Mouse (Mus musculus): Measurements from ENCODE around the gene Lclat1.
A peak's percentile ranks its signal among the peaks of the same experiment; 100 is the strongest.

Lclat1 gene

DNA sequence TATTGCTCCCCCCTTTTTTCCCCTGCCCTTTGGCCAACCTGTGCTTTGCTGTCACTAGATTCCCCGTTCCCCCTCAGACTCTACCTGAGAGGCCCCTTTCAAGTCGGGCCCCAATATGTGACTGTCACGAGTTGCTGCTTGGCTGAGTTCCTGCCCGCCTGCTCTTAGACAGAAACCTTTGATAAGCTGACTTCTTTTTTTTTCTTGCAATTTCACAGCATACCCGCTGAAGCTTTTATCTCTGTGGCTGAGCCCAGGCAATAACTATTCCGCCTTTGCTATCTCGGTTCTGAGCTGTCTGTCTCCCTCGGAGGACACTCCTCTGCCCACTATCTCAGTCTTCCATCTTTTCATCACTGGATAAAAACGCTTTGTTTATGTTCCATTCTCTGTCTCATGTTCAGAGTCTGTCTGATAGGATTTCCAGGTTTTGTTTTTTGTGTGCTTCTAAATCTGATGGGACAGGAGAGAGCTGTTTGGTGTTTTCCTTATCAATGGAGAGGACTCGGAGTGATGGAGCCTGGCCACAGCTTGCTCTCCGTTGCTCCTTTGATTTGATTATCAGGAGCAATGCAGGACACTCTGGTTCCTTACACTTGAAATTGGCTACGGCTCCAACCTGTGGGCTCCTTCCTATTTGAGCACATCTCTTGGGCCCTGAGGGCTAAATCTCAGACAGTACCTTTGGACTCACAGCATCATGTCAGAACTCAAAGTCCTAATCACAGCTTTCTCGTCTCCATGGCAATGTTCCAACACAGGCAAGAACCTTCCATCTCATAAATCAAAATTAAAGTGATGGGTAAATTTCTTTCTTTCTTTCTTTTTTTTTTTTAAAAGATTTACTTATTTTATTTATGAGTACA lies 20.5 kb upstream of the Lclat1 start:
- DNase-seq (ENCODE audit: low read depth, low spot score) = no peak

GRCm38 (mm10) chr17:73091368-73091767 lies 16.4 kb upstream of the Lclat1 start:
- peak; percentile 53 for DNase-seq (ENCODE audit: low read depth, low spot score)

DNA sequence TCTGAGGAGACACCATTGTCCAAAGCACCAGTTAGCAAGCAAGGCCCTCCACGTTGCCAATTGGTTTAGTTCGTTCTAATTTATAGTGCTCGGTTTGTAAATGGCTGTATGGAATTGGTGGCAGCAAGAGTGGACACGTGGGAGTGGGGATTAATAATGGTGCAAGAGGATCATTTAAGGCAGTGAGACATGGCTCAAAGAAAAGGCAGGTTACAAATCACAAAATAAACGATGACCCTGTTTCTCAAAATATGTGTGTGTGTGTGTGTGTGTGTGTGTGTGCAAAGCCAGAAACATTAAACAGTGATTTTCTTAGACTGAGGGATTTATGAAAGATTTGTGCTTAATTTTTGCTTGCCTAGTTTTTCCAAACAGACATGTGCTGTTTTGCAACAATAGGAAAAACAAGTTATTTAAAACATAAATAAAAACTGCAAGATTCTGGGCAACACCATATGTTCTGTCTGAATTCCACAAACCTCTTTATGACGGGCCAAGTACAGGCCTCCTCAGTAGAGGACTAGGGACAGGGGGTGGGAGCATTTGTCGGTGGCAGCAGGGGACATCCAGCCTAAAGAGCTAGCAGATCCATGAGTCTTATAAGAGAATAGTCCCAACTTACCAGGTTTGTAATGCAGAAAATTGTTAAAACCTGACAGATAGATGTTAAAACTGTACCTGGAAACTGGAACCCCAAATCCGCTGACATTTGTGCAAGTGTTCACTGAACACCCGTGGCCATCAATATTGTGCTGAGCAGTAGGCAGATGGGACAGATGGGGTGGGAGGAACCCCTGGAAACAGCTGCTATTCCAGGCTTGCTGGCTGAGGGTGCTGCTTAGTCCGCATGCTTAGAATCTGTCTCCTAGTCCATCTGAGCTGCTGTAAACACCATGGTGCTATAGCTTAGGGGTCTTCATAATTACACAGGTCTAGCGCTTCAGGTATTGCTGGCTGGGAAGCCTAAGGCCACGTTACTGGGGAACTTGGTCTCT lies 15.4 kb upstream of the Lclat1 start:
- no peak for DNase-seq (ENCODE audit: low read depth, low spot score)

DNA sequence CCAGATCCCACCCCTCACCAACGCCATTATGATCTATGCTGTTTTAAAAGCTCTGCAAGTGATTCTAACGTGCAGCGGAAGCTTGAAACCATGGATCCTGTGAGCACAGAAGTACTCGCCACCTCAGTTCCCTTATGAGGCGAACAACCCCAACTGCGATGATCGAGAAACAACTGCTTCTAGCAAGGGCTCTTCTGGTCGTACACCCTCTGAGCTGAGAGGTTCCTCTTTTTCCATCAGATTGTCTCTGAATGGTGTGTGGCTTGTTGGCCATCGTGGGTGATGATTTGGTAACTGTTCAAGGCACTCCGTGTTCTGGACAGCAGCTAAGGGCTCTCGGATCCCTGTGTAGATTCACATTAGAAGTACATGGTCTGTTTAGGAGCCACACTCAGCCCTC lies 12.7 kb upstream of the Lclat1 start:
- no peak for DNase-seq (ENCODE audit: low read depth, low spot score)

DNA sequence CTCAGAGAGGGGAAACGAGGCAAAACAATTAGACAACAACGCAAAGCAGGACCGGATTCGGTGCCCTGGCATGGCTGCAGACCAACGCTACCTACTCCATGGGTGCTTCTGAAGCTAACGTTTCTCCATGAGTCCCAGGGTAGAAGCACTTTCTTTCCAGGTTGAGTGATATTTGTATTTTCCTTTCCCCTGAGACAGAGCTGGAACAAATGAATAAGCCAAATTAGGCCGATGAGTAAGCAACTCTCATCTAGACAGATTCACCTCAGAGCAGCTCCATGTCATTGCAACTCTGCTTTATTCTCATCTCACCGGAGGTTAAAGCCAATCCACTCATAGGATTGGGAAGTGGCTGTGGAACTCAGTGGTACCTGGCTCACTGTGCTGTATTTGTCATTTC lies 12.2 kb upstream of the Lclat1 start:
- no peak for DNase-seq (ENCODE audit: low read depth, low spot score)

DNA sequence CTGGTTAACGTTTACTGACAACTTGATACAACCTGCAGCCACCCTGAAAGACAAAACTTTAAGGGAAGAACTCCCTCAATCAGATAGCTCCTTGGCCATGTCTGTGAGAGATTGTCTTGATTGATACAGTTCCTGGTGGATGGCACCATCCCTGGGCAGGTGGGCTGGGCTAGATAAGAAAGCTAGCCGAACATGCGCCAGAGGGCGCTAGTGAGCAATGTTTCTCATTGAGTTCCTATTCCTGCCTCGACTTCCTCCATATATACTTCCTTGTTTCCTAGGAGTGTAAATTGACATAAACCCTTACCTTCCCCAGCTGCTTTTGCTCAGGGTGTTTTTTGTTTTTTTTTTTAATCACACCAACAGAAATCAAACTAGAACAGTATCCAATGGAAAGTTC lies 11.3 kb upstream of the Lclat1 start:
- DNase-seq (ENCODE audit: low read depth, low spot score) = peak; percentile 76

- DNase-seq (ENCODE audit: low read depth, low spot score) = no peak
Observed at GRCm38 (mm10) chr17:73098636-73099035, 9.1 kb upstream of the Lclat1 start.

- no peak for DNase-seq (ENCODE audit: low read depth, low spot score)
Observed at GRCm38 (mm10) chr17:73100396-73100795, 7.4 kb upstream of the Lclat1 start.

- peak; percentile 28 for DNase-seq (ENCODE audit: low read depth, low spot score)
Observed at GRCm38 (mm10) chr17:73102538-73102937, 5.2 kb upstream of the Lclat1 start.

GRCm38 (mm10) chr17:73108170-73108887 lies 544 bp downstream of the Lclat1 start:
- DNase-seq (ENCODE audit: low read depth, low spot score) = peak; percentile 12

DNA sequence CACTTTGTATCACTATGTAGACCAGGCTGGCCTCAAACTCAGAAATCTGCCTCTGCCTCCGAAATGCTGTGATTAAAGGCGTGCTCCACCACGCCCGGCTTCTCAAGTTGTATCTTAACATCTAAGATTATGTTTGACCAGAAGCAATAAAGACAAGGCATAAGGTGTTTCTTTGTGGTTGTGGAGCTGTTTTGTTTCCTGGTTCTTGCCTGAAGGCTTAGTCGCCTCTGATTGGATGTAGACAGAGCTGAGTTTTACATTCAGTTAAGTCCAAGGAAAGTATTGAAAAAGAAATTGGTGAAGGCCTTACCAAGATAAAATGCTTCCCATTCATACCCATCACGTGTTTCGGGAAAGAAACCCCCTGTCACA lies 1.1 kb downstream of the Lclat1 start:
- DNase-seq (ENCODE audit: low read depth, low spot score) = no peak

GRCm38 (mm10) chr17:73112128-73112527 lies 4.3 kb downstream of the Lclat1 start:
- DNase-seq (ENCODE audit: low read depth, low spot score) = no peak

DNA sequence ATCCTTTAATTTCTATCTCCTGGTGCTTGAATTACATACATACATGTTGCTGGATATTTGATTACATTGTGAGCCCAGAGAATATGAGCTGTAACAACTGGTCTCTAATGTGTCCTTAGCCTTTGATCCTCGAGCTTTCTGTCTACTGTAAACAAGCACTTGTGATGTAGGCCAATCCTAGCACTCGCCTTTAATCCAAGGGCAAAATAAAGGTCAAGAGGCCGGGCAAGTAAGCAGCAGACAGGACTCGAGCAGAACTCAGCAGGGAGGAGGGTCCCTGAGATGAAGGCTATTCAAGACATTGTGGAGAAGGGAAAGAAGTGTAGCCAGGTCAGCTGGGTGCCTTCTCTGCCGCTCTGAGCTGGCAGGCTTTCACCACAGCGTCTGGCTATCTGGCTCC lies 4.8 kb downstream of the Lclat1 start:
- peak; percentile 65 for DNase-seq (ENCODE audit: low read depth, low spot score)

DNA sequence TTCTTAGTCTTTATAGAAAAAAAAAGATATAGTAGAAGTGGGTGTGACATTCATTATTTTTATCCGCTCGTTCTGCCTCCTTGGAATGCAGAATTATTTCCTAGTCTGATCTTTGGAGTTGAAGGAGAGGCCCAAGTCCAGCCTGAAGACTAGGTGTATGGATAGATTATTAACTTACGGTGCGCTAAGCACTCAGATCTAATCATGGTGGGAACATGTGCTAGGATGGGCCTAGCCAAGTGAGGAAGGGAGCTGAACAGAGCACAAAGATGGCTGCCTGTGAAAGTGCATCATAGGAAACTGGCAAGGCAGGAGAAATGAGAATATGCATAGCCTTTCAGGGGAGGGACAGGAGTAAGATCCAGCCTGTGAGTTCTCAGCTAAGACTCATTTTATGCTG lies 5.4 kb downstream of the Lclat1 start:
- no peak for DNase-seq (ENCODE audit: low read depth, low spot score)

DNA sequence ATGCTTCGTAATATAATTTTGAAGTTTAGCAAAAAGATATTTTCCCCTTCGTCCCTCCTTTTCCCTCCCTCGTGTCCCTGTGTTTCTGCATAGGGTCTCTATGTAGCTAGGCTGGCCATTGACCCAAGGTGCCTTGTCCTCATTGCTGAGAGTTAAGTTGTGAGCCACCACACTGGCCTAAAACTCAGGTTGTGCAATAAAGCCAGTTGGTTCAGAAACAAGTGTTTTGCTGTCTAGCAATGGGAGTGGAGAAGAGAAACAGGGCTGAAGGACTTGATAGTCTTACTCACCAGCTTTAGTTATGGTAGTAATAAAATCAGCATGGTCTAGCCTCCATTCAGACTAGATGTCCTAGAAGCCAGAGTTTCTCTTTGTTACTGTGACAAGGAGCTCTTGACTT lies 10.3 kb downstream of the Lclat1 start:
- DNase-seq (ENCODE audit: low read depth, low spot score) = no peak

DNA sequence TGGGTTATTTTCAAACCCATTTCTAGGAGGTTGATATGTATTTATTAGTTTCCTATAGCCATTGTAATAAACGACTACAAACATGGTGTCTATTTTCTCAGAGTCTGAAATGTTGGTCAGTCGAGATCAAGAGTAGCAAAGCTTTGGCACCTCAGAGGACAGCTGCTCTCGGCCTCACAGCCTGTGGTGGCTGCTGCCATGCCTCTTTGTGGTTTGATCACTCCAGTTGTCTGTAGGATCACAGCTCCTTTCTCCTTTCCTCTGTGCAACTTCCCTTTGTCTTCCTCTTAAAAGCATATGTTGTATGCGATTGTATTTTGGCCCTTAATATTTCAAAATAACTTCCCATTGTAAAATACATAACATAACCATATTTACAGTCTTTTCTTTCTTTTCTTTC lies 10.9 kb downstream of the Lclat1 start:
- DNase-seq (ENCODE audit: low read depth, low spot score) = no peak

DNA sequence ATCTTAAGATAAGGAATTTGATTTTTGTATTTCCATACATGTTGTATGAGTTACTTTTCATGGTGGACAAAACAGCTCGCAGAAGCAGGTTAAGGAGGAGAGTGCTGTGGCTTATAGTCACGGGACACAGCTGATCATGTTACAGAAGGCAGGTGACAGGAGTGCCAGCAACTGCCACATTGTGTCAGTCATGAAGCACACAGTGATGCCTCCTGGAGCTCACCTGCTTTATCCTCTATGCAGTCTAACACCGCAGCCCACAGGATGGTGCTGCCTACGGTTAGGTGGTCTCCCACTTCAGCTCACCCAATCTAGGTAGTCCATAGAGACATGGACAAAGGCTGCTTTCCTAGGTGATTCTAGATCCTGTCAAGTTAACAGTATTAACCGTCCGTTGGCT lies 11.4 kb downstream of the Lclat1 start:
- DNase-seq (ENCODE audit: low read depth, low spot score) = no peak

- no peak for DNase-seq (ENCODE audit: low read depth, low spot score)
Observed at GRCm38 (mm10) chr17:73120545-73120944, 12.8 kb downstream of the Lclat1 start.

DNA sequence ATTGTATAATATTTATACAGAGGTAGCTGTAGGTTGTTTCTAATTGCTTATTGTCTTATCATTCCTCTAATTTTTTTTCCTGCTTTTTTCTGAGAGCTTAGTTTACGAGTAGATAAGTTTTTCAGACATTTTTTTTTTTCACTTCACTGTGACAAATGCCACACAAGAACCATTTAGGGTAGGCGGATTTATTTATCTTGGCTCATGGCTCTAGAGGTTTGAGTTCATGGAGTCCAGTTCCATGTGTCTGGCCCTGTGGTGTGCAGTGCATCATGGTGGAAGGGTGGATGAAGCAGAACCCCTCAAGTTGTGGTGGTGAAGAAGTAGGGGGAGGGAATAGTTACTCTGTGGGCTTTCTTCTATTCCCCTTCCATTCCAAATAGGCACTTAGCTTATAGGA lies 13.9 kb downstream of the Lclat1 start:
- DNase-seq (ENCODE audit: low read depth, low spot score) = no peak

DNA sequence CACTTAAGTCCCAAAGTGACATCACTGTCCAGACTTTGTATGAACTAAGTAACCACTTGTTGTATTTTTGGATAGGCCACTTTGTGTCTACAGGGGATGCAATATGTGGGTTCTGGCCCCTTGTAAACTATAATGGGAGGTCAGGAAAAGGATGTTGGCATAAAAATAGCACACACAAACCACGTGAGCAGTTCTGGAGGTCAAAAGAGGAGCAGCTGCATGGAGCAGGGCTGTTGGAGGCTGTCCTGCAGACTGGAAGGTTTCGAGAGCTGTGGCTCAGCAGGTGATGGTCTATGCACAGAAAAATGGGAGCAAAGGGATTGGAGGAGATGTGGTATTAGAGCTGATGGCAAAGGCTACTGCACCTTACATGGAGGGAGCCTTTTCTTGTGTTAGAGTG lies 18.6 kb downstream of the Lclat1 start:
- DNase-seq (ENCODE audit: low read depth, low spot score) = no peak

GRCm38 (mm10) chr17:73126903-73127302 lies 19.1 kb downstream of the Lclat1 start:
- DNase-seq (ENCODE audit: low read depth, low spot score) = no peak

Measured in ES-CJ7 (cell line).